Mouse (Mus musculus) limb, embryonic 15.5 days (tissue): ENCODE results near the gene Retreg1. TPM values are rescaled to one million over a fixed set of nuclear protein-coding genes. Genes with fewer than 3 reads are reported as not detected.

Source experiments
- ATAC-seq: fragments of 200-750 bp; cut with Nextera tagmentation; 2 replicates; pipeline ENCODE4 v1.8.0; 2017; ENCODE audit warnings: low read depth, moderate TSS enrichment; ENCODE audit not compliant: insufficient number of reproducible peaks, low FRiP score, low TSS enrichment
- H3K27ac ChIP-seq: fragments of 300-500 bp; sonication (generic); 2 replicates; pipeline ENCODE4 v1.5.1; 2015; ENCODE audit warnings: moderate library complexity, mild to moderate bottlenecking, inconsistent platforms
- H3K27me3 ChIP-seq: fragments of 300-500 bp; sonication (generic); 2 replicates; pipeline ENCODE4 v1.6.1; 2015; ENCODE audit warnings: inconsistent platforms
- H3K36me3 ChIP-seq: fragments of 300-500 bp; sonication (generic); 2 replicates; pipeline ENCODE4 v1.6.1; 2015; ENCODE audit warnings: inconsistent platforms
- H3K4me1 ChIP-seq: fragments of 300-500 bp; sonication (generic); 2 replicates; pipeline ENCODE4 v1.6.1; 2015; ENCODE audit warnings: inconsistent platforms
- H3K4me2 ChIP-seq: fragments of 300-500 bp; sonication (generic); 2 replicates; pipeline ENCODE4 v1.6.1; 2015; ENCODE audit warnings: mild to moderate bottlenecking, inconsistent platforms
- H3K4me3 ChIP-seq: fragments of 300-500 bp; sonication (generic); 2 replicates; pipeline ENCODE4 v1.5.1; 2015; ENCODE audit warnings: mild to moderate bottlenecking, inconsistent platforms
- H3K9ac ChIP-seq: fragments of 300-500 bp; sonication (generic); 2 replicates; pipeline ENCODE4 v1.6.1; 2015; ENCODE audit warnings: inconsistent platforms
- H3K9me3 ChIP-seq: fragments of 300-500 bp; sonication (generic); 2 replicates; pipeline ENCODE4 v1.6.1; 2016; ENCODE audit warnings: inconsistent platforms
- WGBS: fragments of 180-500 bp; shearing (Covaris S2); methylation state at CpG from one replicate; pipeline ENCODE4 v1.1.7; 2015; 5-methylcytosine and 5-hydroxymethylcytosine counted together
- polyA plus RNA-seq: library from polyadenylated mRNA; unstranded; fragments of >200 nt; fragmentation: Nextera tagmentation; extraction: Ambion mirVana; gene quantifications from 2 replicates; pipeline ENCODE4 v1.2.1, GENCODE M21; 2015

The Retreg1 gene
- polyA plus RNA-seq, 1 experiment from 2014 or later, result 5.1 TPM

- Histone ChIP-seq H3K9me3 (no peaks in the 10 kb centered on the region), H3K36me3 (no peaks in the 10 kb centered on the region), H3K4me1 (no peaks in the 10 kb centered on the region), H3K27ac (no peak overlapping the region), H3K4me3 (no peak overlapping the region), H3K4me2 (no peak overlapping the region), H3K27me3 (no peaks in the 10 kb centered on the region), H3K9ac (no peak overlapping the region)
- 87% methylated on average over 6 of the region's 6 CpGs for WGBS
- no peak for ATAC-seq
These were observed 23.1 kb downstream of the Retreg1 start for GRCm38 (mm10) chr15:25866106-25866505.

GRCm38 (mm10) chr15:25869129-25869528 is 26.1 kb downstream of the Retreg1 start:
- Histone ChIP-seq H3K36me3 (no peaks in the 10 kb centered on the region), H3K27me3 (no peaks in the 10 kb centered on the region), H3K4me3 (no peak overlapping the region), H3K4me1 (0 out of 2 replicates have a peak, but pooled peaks cover 2% of the 10 kb centered on the region), H3K9me3 (no peaks in the 10 kb centered on the region), H3K27ac (no peak overlapping the region), H3K4me2 (no peak overlapping the region), H3K9ac (no peak overlapping the region)
- no peak for ATAC-seq
- WGBS, result 35% methylated on average over 5 of the region's 5 CpGs

- ATAC-seq, result no peak
- 91% methylated on average over 7 of the region's 7 CpGs for WGBS
- Histone ChIP-seq H3K9ac (no peak overlapping the region), H3K9me3 (no peaks in the 10 kb centered on the region), H3K27ac (no peak overlapping the region), H3K36me3 (no peaks in the 10 kb centered on the region), H3K4me1 (0 out of 2 replicates have a peak, but pooled peaks cover 2% of the 10 kb centered on the region), H3K27me3 (no peaks in the 10 kb centered on the region), H3K4me3 (no peak overlapping the region), H3K4me2 (no peak overlapping the region)
These were observed 28.5 kb downstream of the Retreg1 start for GRCm38 (mm10) chr15:25871470-25871869.

- Histone ChIP-seq H3K9ac (no peak overlapping the region), H3K4me3 (no peak overlapping the region), H3K4me1 (0 out of 2 replicates have a peak, but pooled peaks cover 2% of the 10 kb centered on the region), H3K4me2 (no peak overlapping the region), H3K27me3 (no peaks in the 10 kb centered on the region), H3K36me3 (no peaks in the 10 kb centered on the region), H3K27ac (no peak overlapping the region), H3K9me3 (no peaks in the 10 kb centered on the region)
- ATAC-seq, result no peak
- WGBS, result 24% methylated on average over 9 of the region's 9 CpGs
These were observed 29.1 kb downstream of the Retreg1 start for GRCm38 (mm10) chr15:25872118-25872517.

GRCm38 (mm10) chr15:25872657-25873056 is 29.7 kb downstream of the Retreg1 start:
- Histone ChIP-seq H3K27ac (no peak overlapping the region), H3K27me3 (no peaks in the 10 kb centered on the region), H3K4me1 (0 out of 2 replicates have a peak, but pooled peaks cover 2% of the 10 kb centered on the region), H3K9ac (no peak overlapping the region), H3K36me3 (no peaks in the 10 kb centered on the region), H3K4me3 (no peak overlapping the region), H3K9me3 (no peaks in the 10 kb centered on the region), H3K4me2 (no peak overlapping the region)
- ATAC-seq, result no peak
- 76% methylated on average over 9 of the region's 9 CpGs for WGBS

GRCm38 (mm10) chr15:25873536-25873935 is 30.6 kb downstream of the Retreg1 start:
- H3K4me1 ChIP-seq, result 0 out of 2 replicates have a peak, but pooled peaks cover 2% of the 10 kb centered on the region
- H3K9ac ChIP-seq, result no peak overlapping the region
- H3K4me3 ChIP-seq, result no peak overlapping the region
- H3K4me2 ChIP-seq, result no peak overlapping the region
- no peak for ATAC-seq
- no peaks in the 10 kb centered on the region for H3K36me3 ChIP-seq
- no peaks in the 10 kb centered on the region for H3K9me3 ChIP-seq
- no peak overlapping the region for H3K27ac ChIP-seq
- H3K27me3 ChIP-seq, result no peaks in the 10 kb centered on the region
- 63% methylated on average over 1 of the region's 1 CpGs for WGBS

- H3K27ac ChIP-seq, result no peak overlapping the region
- H3K9me3 ChIP-seq, result no peaks in the 10 kb centered on the region
- H3K4me3 ChIP-seq, result no peak overlapping the region
- 44% methylated on average over 15 of the region's 15 CpGs for WGBS
- no peak overlapping the region for H3K9ac ChIP-seq
- no peak overlapping the region for H3K4me2 ChIP-seq
- 0 out of 2 replicates have a peak, but pooled peaks cover 2% of the 10 kb centered on the region for H3K4me1 ChIP-seq
- H3K27me3 ChIP-seq, result no peaks in the 10 kb centered on the region
- H3K36me3 ChIP-seq, result no peaks in the 10 kb centered on the region
- no peak for ATAC-seq
These were observed 33.7 kb downstream of the Retreg1 start for GRCm38 (mm10) chr15:25876601-25877161.

- no peak for ATAC-seq
- no peaks in the 10 kb centered on the region for H3K27me3 ChIP-seq
- H3K36me3 ChIP-seq, result no peaks in the 10 kb centered on the region
- H3K4me3 ChIP-seq, result no peak overlapping the region
- H3K27ac ChIP-seq, result no peak overlapping the region
- no peaks in the 10 kb centered on the region for H3K9me3 ChIP-seq
- H3K9ac ChIP-seq, result no peak overlapping the region
- WGBS, result 68% methylated on average over 7 of the region's 7 CpGs
- H3K4me2 ChIP-seq, result no peak overlapping the region
- no peaks in the 10 kb centered on the region for H3K4me1 ChIP-seq
These were observed 34.8 kb downstream of the Retreg1 start for GRCm38 (mm10) chr15:25877798-25878197.

- H3K36me3 ChIP-seq, result no peaks in the 10 kb centered on the region
- no peak overlapping the region for H3K4me2 ChIP-seq
- ATAC-seq, result no peak
- no peaks in the 10 kb centered on the region for H3K9me3 ChIP-seq
- H3K27ac ChIP-seq, result no peak overlapping the region
- 88% methylated on average over 6 of the region's 6 CpGs for WGBS
- no peak overlapping the region for H3K4me3 ChIP-seq
- no peaks in the 10 kb centered on the region; the same call in 1 of the 2 replicates for H3K4me1 ChIP-seq
- H3K27me3 ChIP-seq, result no peaks in the 10 kb centered on the region
- no peak overlapping the region for H3K9ac ChIP-seq
These were observed 36.2 kb downstream of the Retreg1 start for GRCm38 (mm10) chr15:25879229-25879628.

- no peak for ATAC-seq
- Histone ChIP-seq H3K27me3 (no peaks in the 10 kb centered on the region), H3K4me2 (no peak overlapping the region), H3K9me3 (no peaks in the 10 kb centered on the region), H3K4me3 (no peak overlapping the region), H3K9ac (no peak overlapping the region), H3K27ac (no peak overlapping the region), H3K4me1 (peaks cover 5% of the 10 kb centered on the region; the same call in 1 of the 2 replicates), H3K36me3 (no peaks in the 10 kb centered on the region)
- WGBS, result 79% methylated on average over 5 of the region's 5 CpGs
These were observed 37.2 kb downstream of the Retreg1 start for GRCm38 (mm10) chr15:25880192-25880591.

GRCm38 (mm10) chr15:25882002-25882401 is 39.0 kb downstream of the Retreg1 start:
- Histone ChIP-seq H3K27me3 (no peaks in the 10 kb centered on the region), H3K9me3 (no peaks in the 10 kb centered on the region), H3K27ac (no peak overlapping the region), H3K36me3 (no peaks in the 10 kb centered on the region), H3K4me3 (no peak overlapping the region), H3K9ac (no peak overlapping the region), H3K4me1 (peaks cover 5% of the 10 kb centered on the region; the same call in 1 of the 2 replicates), H3K4me2 (no peak overlapping the region)
- WGBS, result 74% methylated on average over 4 of the region's 4 CpGs
- no peak for ATAC-seq

GRCm38 (mm10) chr15:25884416-25884958 is 41.5 kb downstream of the Retreg1 start:
- 73% methylated on average over 14 of the region's 14 CpGs for WGBS
- Histone ChIP-seq H3K4me1 (peaks cover 5% of the 10 kb centered on the region; the same call in 1 of the 2 replicates), H3K4me3 (no peak overlapping the region), H3K9ac (no peak overlapping the region), H3K27me3 (no peaks in the 10 kb centered on the region), H3K4me2 (no peak overlapping the region), H3K27ac (0 out of 2 replicates have a peak overlapping the region, but pooled peaks have one; percentile 17), H3K36me3 (no peaks in the 10 kb centered on the region), H3K9me3 (no peaks in the 10 kb centered on the region)
- no peak for ATAC-seq
